Mouse (Mus musculus) erythroblast, embryonic 14.5 days (primary cell): ENCODE measurements around the gene Slc22a23.

Experiments
- GATA1 ChIP-seq: IDR thresholded peaks from 2 replicates; pipeline ENCODE4 v1.6.1; 2012; ENCODE audit warnings: low read length, inconsistent platforms, mixed read lengths
- TAL1 ChIP-seq: IDR thresholded peaks from 3 replicates; pipeline ENCODE4 v1.6.1; 2012; ENCODE audit warnings: low read length, inconsistent platforms, mixed read lengths

DNA sequence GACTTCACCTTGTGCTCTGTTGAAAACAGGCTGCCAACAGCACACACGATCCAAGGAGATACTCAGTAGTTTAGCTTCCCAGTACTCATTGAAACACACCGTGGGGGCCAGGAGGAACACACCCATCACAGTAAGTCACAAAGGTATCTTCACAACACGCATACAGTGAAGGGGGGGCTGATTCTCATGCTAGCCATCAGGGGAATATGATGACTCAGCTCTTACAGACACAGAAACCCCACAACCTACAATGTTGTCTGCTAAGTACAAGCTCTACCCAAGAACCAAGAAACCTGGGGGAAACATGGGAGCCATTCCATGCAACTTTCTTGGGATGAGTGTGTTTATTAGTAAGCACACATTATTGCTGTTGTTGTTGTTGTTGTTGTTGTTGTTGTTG, 86.2 kb downstream of the Slc22a23 start:
- TF ChIP-seq GATA1 (no peak), TAL1 (no peak)
